Mouse (Mus musculus) G1E (cell line): ENCODE data around the gene Napepld.

Experiments used
- CTCF ChIP-seq: IDR thresholded peaks from 2 replicates; pipeline ENCODE4 v1.5.1; 2012; ENCODE audit warnings: low read depth, low read length, inconsistent platforms, mixed read lengths
- GATA1 ChIP-seq: IDR thresholded peaks from 2 replicates; pipeline ENCODE4 v1.6.1; 2012; ENCODE audit warnings: borderline replicate concordance, low read length, inconsistent platforms, mixed read lengths
- GATA2 ChIP-seq: IDR thresholded peaks from 2 replicates; pipeline ENCODE4 v1.6.1; 2012; ENCODE audit warnings: low read depth, low read length, inconsistent platforms, borderline replicate concordance
- POLR2AphosphoS5 ChIP-seq: IDR thresholded peaks from 2 replicates; pipeline ENCODE4 v1.6.1; 2012; ENCODE audit warnings: low read depth, low read length, inconsistent platforms; ENCODE audit not compliant: insufficient replicate concordance
- TAL1 ChIP-seq: conservative IDR thresholded peaks from 2 replicates; pipeline ENCODE4 v1.6.1; 2012; ENCODE audit warnings: low read depth, low read length, inconsistent platforms, mixed read lengths

GRCm38 (mm10) chr5:21675494-21675893, 25.7 kb downstream of the Napepld start:
- TF ChIP-seq GATA1 (no peak), CTCF (no peak), TAL1 (no peak), POLR2AphosphoS5 (no peak), GATA2 (no peak)
